Mouse (Mus musculus) gastrocnemius, postnatal 10 days (tissue): ENCODE data around the gene Pheta1. TPM values are rescaled to one million over a fixed set of nuclear protein-coding genes. Genes with fewer than 3 reads are reported as not detected.
"Not testable (repeated sequence)": the region's sequence is repeated elsewhere in the genome, so short reads cannot be mapped to it uniquely, and the experiment has no call there.

Experiments
- DNase-seq: peaks from one replicate; pipeline ENCODE4 v3.0.0; 2021; ENCODE audit warnings: mixed read lengths
- total RNA-seq, 2 experiments: library from RNA; stranded (reverse); gene quantifications; 2 replicates each; pipeline ENCODE4 v1.2.3; 2021

Pheta1 gene
- total RNA-seq, 2 experiments from 2014 or later = 6.4 to 7.6 TPM

DNA sequence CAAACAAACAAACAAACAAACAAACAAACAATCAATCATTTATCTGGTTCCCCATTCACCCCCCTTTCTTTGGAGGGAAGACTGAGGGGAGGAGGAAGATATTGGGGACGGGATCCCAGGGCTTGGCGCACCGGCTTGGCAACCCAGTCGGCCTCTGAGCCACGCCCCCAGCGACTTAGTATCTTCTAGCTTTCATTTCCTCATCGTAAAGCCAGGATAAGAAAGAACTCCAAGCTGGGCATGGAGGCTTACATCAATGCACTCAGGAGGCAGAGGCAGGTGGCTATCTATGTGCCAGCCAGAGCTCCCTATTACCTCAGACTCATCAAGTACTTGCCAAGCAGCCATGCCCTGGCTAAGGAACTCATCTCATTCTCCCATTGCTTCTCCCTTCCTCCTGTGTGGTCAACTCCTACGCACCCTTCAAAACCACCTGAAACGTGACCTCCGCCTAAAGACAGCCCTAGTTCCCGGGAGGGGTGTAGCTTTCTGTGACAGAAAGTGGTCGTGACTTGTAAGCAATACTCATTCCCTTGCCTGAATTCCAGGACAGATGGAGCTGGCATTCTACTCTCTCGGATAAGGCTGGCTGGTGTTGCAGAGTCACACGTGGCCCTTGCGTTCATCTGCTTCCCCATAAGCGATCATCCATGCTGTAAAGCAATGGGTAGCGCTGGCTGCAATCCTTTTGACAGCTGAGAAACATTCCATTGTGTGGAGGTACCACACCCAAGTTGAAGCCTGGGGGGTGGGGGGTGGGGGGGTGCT, 5.5 kb upstream of the Pheta1 start:
- DNase-seq = no peak

GRCm38 (mm10) chr5:121845361-121845760, 3.4 kb upstream of the Pheta1 start:
- no peak for DNase-seq

DNA sequence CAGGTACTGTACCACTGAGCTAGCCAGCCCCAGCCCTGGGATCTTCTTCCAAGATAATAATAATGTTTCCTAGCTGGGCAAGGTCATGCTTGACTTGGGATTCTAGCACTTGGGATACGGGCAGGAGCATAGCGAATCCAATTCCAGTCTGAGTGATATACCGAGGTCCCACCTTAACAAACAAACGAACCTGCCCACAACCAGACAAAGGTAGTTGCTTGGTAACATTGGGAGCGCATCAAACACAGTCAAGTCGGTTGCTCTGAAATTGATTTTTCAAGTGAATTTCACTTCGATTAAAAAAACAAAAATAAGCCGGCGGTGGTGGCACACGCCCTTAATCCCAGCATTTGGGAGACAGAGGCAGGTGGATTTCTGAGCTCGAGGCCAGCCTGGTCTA, 2.5 kb upstream of the Pheta1 start:
- DNase-seq = no peak

- DNase-seq = not testable (repeated sequence)
Measured at GRCm38 (mm10) chr5:121847269-121847668, 1.5 kb upstream of the Pheta1 start.

DNA sequence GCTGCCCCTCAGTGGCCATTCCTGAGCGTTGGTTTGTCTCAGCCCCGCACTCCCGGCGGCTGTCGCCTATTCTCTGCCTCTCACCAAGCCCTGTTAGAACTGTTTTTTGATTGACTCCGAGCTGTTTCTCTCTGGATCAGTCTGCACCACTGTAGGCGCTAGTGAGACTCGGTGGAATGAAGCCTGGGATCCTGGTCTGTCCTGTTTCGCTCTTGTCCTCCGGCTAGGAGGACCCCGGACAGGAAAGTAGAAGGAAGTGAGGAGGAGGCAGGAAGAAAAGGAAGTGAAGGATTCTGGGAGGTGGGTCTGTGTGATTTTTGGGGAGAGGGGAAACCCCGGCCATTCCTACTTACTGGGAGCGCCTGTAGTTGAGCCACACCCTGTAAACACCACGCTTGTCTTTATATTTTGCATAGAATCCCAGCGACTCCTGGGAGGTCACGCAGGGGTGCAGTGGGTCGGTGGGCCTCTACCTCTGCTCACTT, 707 bp upstream of the Pheta1 start:
- no peak for DNase-seq

GRCm38 (mm10) chr5:121849478-121850349, 930 bp downstream of the Pheta1 start:
- no peak for DNase-seq

- no peak for DNase-seq
Measured at GRCm38 (mm10) chr5:121853368-121854051, 4.7 kb downstream of the Pheta1 start.

DNA sequence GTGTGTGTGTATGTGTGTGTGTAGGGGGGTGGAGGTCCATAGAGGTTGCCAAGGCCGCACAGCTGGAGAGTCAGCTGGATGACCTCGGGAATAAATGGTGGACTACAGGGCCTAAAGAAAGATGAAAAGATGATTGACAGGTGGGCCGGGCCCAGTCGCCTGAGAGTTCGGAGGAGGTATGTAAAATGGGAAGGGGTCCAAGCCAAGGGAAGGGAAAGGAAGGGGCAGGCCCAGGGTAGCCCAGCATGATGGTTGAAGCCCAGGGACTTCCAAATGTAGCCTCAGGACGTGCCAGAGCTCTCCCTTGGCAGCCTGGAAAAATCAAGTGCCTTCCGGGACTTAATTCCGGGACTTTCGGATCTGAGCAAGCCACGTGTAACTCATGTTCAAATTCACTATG, 6.0 kb downstream of the Pheta1 start:
- no peak for DNase-seq

- DNase-seq = no peak
Measured at GRCm38 (mm10) chr5:121856740-121857139, 8.0 kb downstream of the Pheta1 start.

- DNase-seq = no peak
Measured at GRCm38 (mm10) chr5:121858427-121858826, 9.6 kb downstream of the Pheta1 start.

GRCm38 (mm10) chr5:121861964-121862363, 13.2 kb downstream of the Pheta1 start:
- DNase-seq = no peak

DNA sequence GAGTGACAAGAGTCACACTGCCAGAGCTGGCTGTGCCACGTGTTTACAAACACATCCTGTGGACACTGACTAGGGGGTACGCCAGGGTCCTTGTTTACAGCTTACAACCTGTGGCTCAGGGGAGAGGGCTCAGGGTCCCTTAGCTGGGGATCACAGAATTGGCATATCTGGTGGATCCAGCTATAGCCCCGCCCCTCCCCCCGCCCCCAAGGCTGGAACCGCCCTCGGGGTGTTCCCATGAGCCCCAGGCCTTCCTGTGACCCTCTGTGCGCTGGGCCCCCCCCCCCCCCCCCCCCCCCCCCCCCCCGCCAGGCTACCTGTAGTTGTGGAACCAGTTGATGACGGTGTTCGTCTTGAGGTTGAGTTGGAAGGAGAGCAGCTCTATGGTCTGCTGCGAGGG, 15.5 kb downstream of the Pheta1 start:
- no peak for DNase-seq

- no peak for DNase-seq
Measured at GRCm38 (mm10) chr5:121867963-121868362, 19.2 kb downstream of the Pheta1 start.

GRCm38 (mm10) chr5:121870832-121871231, 22.0 kb downstream of the Pheta1 start:
- DNase-seq = no peak

DNA sequence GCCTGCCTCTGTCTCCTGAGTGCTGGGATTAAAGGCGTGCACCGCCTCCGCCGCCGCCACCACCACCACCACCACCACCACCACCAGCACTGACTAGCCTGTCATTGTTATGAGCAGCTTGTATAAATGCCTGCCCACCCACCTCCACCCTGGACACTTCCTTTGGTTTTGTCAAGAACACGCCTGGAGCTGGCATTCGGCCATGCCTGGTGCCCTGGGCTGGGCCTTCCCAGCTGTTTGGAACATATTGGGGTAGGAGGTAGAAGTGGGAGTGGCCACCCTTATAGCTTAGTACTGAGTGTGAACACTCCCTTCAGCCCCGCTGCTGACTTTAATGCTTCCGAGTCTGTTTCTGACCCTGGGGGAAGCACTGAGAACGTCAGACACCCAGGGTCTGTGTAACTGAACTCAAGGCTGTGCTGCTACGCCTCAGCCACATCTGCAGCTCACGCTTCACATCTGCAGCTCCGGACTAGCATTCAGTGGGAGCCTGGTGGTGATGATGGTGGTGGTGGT, 22.8 kb downstream of the Pheta1 start:
- no peak for DNase-seq

GRCm38 (mm10) chr5:121872158-121872557, 23.4 kb downstream of the Pheta1 start:
- DNase-seq = peak; percentile 92

DNA sequence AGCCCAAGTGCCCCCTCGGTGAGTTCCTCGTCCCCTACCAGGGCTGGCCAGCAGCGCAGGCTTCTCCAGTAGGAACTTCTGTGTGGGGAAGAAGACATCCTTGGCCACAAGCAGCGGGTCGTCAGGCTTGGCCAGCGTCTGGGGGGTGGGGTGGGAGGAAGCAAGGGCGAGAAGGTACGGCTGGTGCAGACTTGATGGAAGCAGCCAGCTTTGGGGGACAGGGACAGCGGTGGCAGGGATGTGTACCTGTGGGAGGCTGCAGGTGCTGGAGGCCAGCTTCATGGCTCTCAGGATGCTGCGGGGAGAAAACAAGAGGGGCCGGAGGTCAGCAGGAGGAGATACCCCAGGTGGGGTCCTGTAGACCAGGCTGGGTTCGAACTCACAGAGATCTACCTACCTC, 26.3 kb downstream of the Pheta1 start:
- no peak for DNase-seq

DNA sequence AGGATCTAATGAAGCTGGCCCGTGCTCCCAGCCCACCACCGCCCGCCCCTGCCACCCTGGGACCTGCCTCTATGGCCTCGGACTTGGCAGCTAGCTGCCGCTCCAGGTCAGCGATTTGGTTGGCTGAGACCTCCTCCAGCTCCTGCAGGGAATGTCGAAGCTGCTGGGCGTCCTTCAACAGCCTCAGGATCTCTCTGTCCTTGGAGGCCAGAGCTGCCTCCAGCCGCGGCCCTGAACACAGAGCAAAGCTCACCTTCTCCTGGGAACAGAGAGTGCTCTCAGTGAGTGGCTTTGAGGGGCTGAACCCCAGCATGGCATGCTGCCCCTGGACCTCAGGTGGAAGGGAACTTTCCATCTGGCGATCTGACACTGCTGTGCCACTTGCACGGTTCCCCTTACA, 28.1 kb downstream of the Pheta1 start:
- no peak for DNase-seq

DNA sequence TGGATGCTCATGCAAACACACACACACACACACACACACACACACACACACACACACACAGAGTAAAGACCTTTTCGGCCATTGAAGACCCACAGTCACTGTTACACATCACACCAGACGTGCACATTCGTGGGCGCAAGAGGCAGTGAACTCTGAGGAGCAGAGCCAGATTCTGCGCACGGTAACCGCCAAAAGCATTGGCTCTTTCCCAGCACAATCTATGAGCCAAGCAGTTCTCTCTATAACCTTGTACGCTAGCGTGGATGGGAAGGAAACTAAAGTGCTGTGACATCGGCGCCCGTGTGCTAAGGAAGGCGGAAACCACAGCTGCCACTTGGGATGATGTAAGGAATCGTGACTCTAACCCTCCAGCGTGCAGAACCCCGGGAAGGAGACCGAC, 29.9 kb downstream of the Pheta1 start:
- no peak for DNase-seq

DNA sequence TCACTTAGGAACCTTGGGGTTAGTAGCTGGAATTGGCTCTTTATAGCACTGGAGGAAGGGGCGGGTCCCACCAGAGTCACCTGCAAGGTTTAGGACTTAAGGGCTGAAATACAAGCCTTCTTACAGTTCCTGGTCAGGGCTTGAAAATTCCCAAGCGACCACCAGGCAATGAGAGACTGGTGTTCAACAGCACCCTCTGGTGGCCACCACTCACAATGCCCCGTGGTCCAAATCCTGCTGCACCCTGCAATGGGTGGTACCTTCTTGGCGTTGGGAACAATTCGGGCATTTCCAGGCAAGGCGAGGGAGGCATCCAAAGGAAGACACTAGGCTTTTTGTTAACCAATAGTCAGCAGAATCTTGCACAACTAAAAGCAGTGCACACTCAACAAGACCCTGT, 30.4 kb downstream of the Pheta1 start:
- peak; percentile 48 for DNase-seq

DNA sequence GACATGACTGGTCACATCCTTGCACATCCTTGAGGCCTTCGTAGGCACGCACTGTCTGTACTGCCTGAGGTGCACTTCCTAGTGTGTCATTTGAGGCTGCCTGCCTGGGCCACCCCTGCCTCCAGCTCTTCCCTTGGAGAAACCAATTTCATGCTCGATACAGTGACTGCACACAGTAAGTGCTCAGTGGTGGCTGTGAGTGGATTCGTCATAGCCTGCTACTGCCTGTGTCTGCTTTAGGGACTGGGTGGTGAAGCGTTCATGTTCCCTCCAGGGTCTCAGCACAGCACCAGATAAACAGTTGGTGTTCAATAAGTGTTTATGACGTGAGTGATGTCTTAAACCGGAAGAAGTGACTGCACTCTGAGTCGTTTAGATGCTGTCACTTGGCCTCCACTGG, 34.6 kb downstream of the Pheta1 start:
- DNase-seq = no peak

DNA sequence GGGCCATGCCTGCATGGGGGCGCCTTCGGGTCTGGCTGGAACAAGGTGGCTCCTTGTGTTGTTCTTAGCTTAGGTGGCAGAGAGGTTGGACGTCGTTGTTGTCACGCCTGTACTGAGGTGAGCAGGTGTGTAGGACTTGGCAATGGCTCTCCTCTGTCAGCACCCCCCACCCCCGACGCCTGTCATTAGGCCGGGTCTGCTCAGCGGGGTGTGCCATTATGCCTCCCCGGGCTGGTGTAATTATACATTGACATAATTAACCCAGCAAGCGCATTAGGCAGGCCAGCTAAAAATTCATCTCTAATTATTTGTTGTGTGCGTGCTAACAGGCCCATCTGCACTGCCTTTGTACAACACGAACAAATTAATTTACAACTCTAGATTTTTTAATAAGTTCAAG, 40.6 kb downstream of the Pheta1 start:
- no peak for DNase-seq
